Comparison of ENCODE assay signal across 11 mouse cellular contexts in genomic region chr7:119525881-119526281, GRCm38 (mm10). TPM values are rescaled to one million over a fixed set of nuclear protein-coding genes. Genes with fewer than 3 reads are reported as not detected.
DNase-seq lines count a peak whose midpoint lies in the region; ATAC-seq lines count a peak whose summit lies in the region.
"Had no signal": no experiment of that assay in that cellular context is flagged by ENCODE, and none has a peak within 500 bp of the region (broad histone marks: within the 10 kb centered on the region; RNA-seq: fewer than 3 reads in every experiment).

No protein-coding gene starts in this region.

- 25% methylated on average over 2 of the region's 2 CpGs for WGBS in forebrain, embryonic 14.5 days
- 61% methylated on average over 2 of the region's 2 CpGs for WGBS in forebrain, embryonic 11.5 days
- 19% methylated on average over 2 of the region's 2 CpGs for WGBS in kidney, embryonic 16.5 days
- 52% methylated on average over 2 of the region's 2 CpGs for WGBS in hindbrain, embryonic 12.5 days

- H3K27ac ChIP-seq in forebrain, embryonic 14.5 days (ENCODE audit: low read depth, low read length) = no peak overlapping the region
- no peak overlapping the region for H3K27ac ChIP-seq in forebrain, embryonic 11.5 days (ENCODE audit: low read depth, low read length)
- peak overlapping the region; percentile 57; the same call in 1 of the 2 replicates for H3K27ac ChIP-seq in kidney, embryonic 16.5 days (ENCODE audit: low read length)
- no peak overlapping the region for H3K27ac ChIP-seq in hindbrain, embryonic 12.5 days
- H3K27ac ChIP-seq: embryonic facial prominence, embryonic 12.5 days; midbrain, embryonic 12.5 days had no signal

- H3K4me1 ChIP-seq in forebrain, embryonic 14.5 days (ENCODE audit: control insufficient read depth, insufficient read depth, low read length) = peaks cover 2% of the 10 kb centered on the region; the same call in 1 of the 2 replicates
- no peaks in the 10 kb centered on the region; the same call in 1 of the 2 replicates for H3K4me1 ChIP-seq in forebrain, embryonic 11.5 days (replicated peaks; ENCODE audit: control insufficient read depth, insufficient read depth, low read length)
- peaks cover 9% of the 10 kb centered on the region for H3K4me1 ChIP-seq in kidney, embryonic 16.5 days (ENCODE audit: insufficient read depth, low read length)
- no peaks in the 10 kb centered on the region for H3K4me1 ChIP-seq in hindbrain, embryonic 12.5 days
- H3K4me1 ChIP-seq: embryonic facial prominence, embryonic 12.5 days; midbrain, embryonic 12.5 days had no signal

- H3K4me2 ChIP-seq in forebrain, embryonic 14.5 days (ENCODE audit: low read length) = no peak overlapping the region
- no peak overlapping the region for H3K4me2 ChIP-seq in forebrain, embryonic 11.5 days (ENCODE audit: low read depth, low read length, severe bottlenecking)
- H3K4me2 ChIP-seq in kidney, embryonic 16.5 days (replicated peaks; ENCODE audit: low read depth, low read length) = no peak overlapping the region
- H3K4me2 ChIP-seq in hindbrain, embryonic 12.5 days (replicated peaks) = no peak overlapping the region
- H3K4me2 ChIP-seq: embryonic facial prominence, embryonic 12.5 days; midbrain, embryonic 12.5 days had no signal

- ATAC-seq in forebrain, embryonic 14.5 days = no peak
- no peak for ATAC-seq in forebrain, embryonic 11.5 days (replicated peaks; ENCODE audit: low FRiP score)
- ATAC-seq in kidney, embryonic 16.5 days (ENCODE audit: low FRiP score, low TSS enrichment) = peak; percentile 74; the same call in 1 of the 2 replicates
- no peak for ATAC-seq in hindbrain, embryonic 12.5 days (ENCODE audit: low FRiP score)

- H3K4me3 ChIP-seq in forebrain, embryonic 14.5 days (ENCODE audit: low read depth, low read length) = no peak overlapping the region
- no peak overlapping the region for H3K4me3 ChIP-seq in forebrain, embryonic 11.5 days (ENCODE audit: low read depth, low read length)
- no peak overlapping the region for H3K4me3 ChIP-seq in kidney, embryonic 16.5 days (ENCODE audit: low read length)
- no peak overlapping the region for H3K4me3 ChIP-seq in hindbrain, embryonic 12.5 days
- H3K4me3 ChIP-seq: embryonic facial prominence, embryonic 12.5 days; midbrain, embryonic 12.5 days had no signal

- H3K27me3 ChIP-seq in forebrain, embryonic 14.5 days (replicated peaks; ENCODE audit: control insufficient read depth, insufficient read depth, low read length) = no peaks in the 10 kb centered on the region
- H3K27me3 ChIP-seq in forebrain, embryonic 11.5 days (ENCODE audit: control insufficient read depth, insufficient read depth, low read length) = no peaks in the 10 kb centered on the region
- no peaks in the 10 kb centered on the region for H3K27me3 ChIP-seq in kidney, embryonic 16.5 days (ENCODE audit: insufficient read depth, low read length)
- H3K27me3 ChIP-seq in hindbrain, embryonic 12.5 days = no peaks in the 10 kb centered on the region
- H3K27me3 ChIP-seq: embryonic facial prominence, embryonic 12.5 days; midbrain, embryonic 12.5 days had no signal

- H3K9ac ChIP-seq in forebrain, embryonic 14.5 days (ENCODE audit: low read length) = no peak overlapping the region
- no peak overlapping the region for H3K9ac ChIP-seq in forebrain, embryonic 11.5 days (ENCODE audit: low read length)
- peak overlapping the region; percentile 38; the same call in 1 of the 2 replicates for H3K9ac ChIP-seq in kidney, embryonic 16.5 days (replicated peaks; ENCODE audit: low read length)
- no peak overlapping the region for H3K9ac ChIP-seq in hindbrain, embryonic 12.5 days
- H3K9ac ChIP-seq: embryonic facial prominence, embryonic 12.5 days; midbrain, embryonic 12.5 days had no signal

- H3K9me3 ChIP-seq in forebrain, embryonic 14.5 days (replicated peaks; ENCODE audit: control insufficient read depth, low read length) = no peaks in the 10 kb centered on the region
- no peaks in the 10 kb centered on the region for H3K9me3 ChIP-seq in forebrain, embryonic 11.5 days (ENCODE audit: control insufficient read depth, low read length)
- no peaks in the 10 kb centered on the region for H3K9me3 ChIP-seq in kidney, embryonic 16.5 days (ENCODE audit: low read length)
- no peaks in the 10 kb centered on the region for H3K9me3 ChIP-seq in hindbrain, embryonic 12.5 days (replicated peaks)
- H3K9me3 ChIP-seq: embryonic facial prominence, embryonic 12.5 days; midbrain, embryonic 12.5 days had no signal

- peak; percentile 45 for DNase-seq in forebrain, embryonic 14.5 days (ENCODE audit: low spot score)
- DNase-seq in forebrain, embryonic 11.5 days (ENCODE audit: low spot score) = no peak
- peak; percentile 40 to 51 for DNase-seq in lung, adult 18-20 months
- no peak for DNase-seq in lung, postnatal 14 days
- DNase-seq in brain, adult 2 months (ENCODE audit: low read depth, low spot score) = peak; percentile 17
- DNase-seq in natural killer cell, adult 2 months (ENCODE audit: low spot score in 2 of 2) = no peak
- DNase-seq: gastrocnemius, postnatal 36 days had no signal

- no peaks in the 10 kb centered on the region for H3K36me3 ChIP-seq in forebrain, embryonic 14.5 days (ENCODE audit: control insufficient read depth, insufficient read depth, low read length)
- no peaks in the 10 kb centered on the region for H3K36me3 ChIP-seq in forebrain, embryonic 11.5 days (ENCODE audit: control insufficient read depth, insufficient read depth, low read length)
- no peaks in the 10 kb centered on the region for H3K36me3 ChIP-seq in kidney, embryonic 16.5 days (ENCODE audit: insufficient read depth, low read length)
- no peaks in the 10 kb centered on the region for H3K36me3 ChIP-seq in hindbrain, embryonic 12.5 days
- H3K36me3 ChIP-seq: embryonic facial prominence, embryonic 12.5 days; midbrain, embryonic 12.5 days had no signal

RNA-seq across cellular contexts. Expression of gene Pdilt, which starts 2.6 kb away (rescaled TPM):
- 0.10 TPM in 1 of 2 replicates, not detected in the other for polyA plus RNA-seq in forebrain, embryonic 14.5 days (2014; fragmentation: Nextera tagmentation; extraction: Ambion mirVana)
- polyA plus RNA-seq in forebrain, embryonic 11.5 days (2014; fragmentation: Nextera tagmentation; extraction: Ambion mirVana) = not detected in 2 replicates
- polyA plus RNA-seq in kidney, embryonic 16.5 days (2015; fragmentation: Nextera tagmentation; extraction: Ambion mirVana) = 0.10 and 0.21 TPM in 2 replicates
- polyA plus RNA-seq in hindbrain, embryonic 12.5 days (2016; fragmentation: Nextera tagmentation; extraction: Ambion mirVana) = 0.17 and 0.43 TPM in 2 replicates
- polyA plus RNA-seq: embryonic facial prominence, embryonic 12.5 days; midbrain, embryonic 12.5 days had no signal

RNA-seq across cellular contexts. Expression of gene Acsm5, which starts 6.6 kb away (rescaled TPM):
- not detected in 2 replicates for polyA plus RNA-seq in forebrain, embryonic 14.5 days (2014; fragmentation: Nextera tagmentation; extraction: Ambion mirVana)
- not detected in 2 replicates for polyA plus RNA-seq in forebrain, embryonic 11.5 days (2014; fragmentation: Nextera tagmentation; extraction: Ambion mirVana)
- 1.2 TPM in 2 replicates for polyA plus RNA-seq in kidney, embryonic 16.5 days (2015; fragmentation: Nextera tagmentation; extraction: Ambion mirVana)
- not detected in 2 replicates for polyA plus RNA-seq in hindbrain, embryonic 12.5 days (2016; fragmentation: Nextera tagmentation; extraction: Ambion mirVana)
- polyA plus RNA-seq: embryonic facial prominence, embryonic 12.5 days; midbrain, embryonic 12.5 days had no signal

RNA-seq across cellular contexts. Expression of gene Acsm2, which starts 28.3 kb away (rescaled TPM):
- not detected in 2 replicates for polyA plus RNA-seq in forebrain, embryonic 14.5 days (2014; fragmentation: Nextera tagmentation; extraction: Ambion mirVana)
- polyA plus RNA-seq in forebrain, embryonic 11.5 days (2014; fragmentation: Nextera tagmentation; extraction: Ambion mirVana) = not detected in 2 replicates
- polyA plus RNA-seq in kidney, embryonic 16.5 days (2015; fragmentation: Nextera tagmentation; extraction: Ambion mirVana) = 54.0 and 59.8 TPM in 2 replicates
- polyA plus RNA-seq in hindbrain, embryonic 12.5 days (2016; fragmentation: Nextera tagmentation; extraction: Ambion mirVana) = not detected in 2 replicates
- polyA plus RNA-seq: embryonic facial prominence, embryonic 12.5 days; midbrain, embryonic 12.5 days had no signal

RNA-seq across cellular contexts. Expression of gene Umod, which starts 46.8 kb away (rescaled TPM):
- polyA plus RNA-seq in forebrain, embryonic 14.5 days (2014; fragmentation: Nextera tagmentation; extraction: Ambion mirVana) = not detected in 2 replicates
- not detected in 2 replicates for polyA plus RNA-seq in forebrain, embryonic 11.5 days (2014; fragmentation: Nextera tagmentation; extraction: Ambion mirVana)
- polyA plus RNA-seq in kidney, embryonic 16.5 days (2015; fragmentation: Nextera tagmentation; extraction: Ambion mirVana) = 8.3 and 10.0 TPM in 2 replicates
- polyA plus RNA-seq in hindbrain, embryonic 12.5 days (2016; fragmentation: Nextera tagmentation; extraction: Ambion mirVana) = not detected in 2 replicates
- polyA plus RNA-seq: embryonic facial prominence, embryonic 12.5 days; midbrain, embryonic 12.5 days had no signal

Comparison
In these comparisons a context has a peak if more than half of its experiments do, and no peak if none do; other contexts are left out.
1. DNase-seq: peak in forebrain, embryonic 14.5 days (single experiment), lung, adult 18-20 months (2 of 2) and brain, adult 2 months (single experiment); none in forebrain, embryonic 11.5 days (single experiment), lung, postnatal 14 days (single experiment) and natural killer cell, adult 2 months (0 of 2).
2. RNA of gene Acsm2, which starts 28.3 kb away (polyA plus RNA-seq): 54.0 to 59.8 TPM in kidney, embryonic 16.5 days; not detected in forebrain, embryonic 14.5 days, not detected in forebrain, embryonic 11.5 days and not detected in hindbrain, embryonic 12.5 days; every median in the first group is over 10 times any median in the second.